Mouse (Mus musculus) gastrocnemius, adult 8-10 months (tissue): ENCODE measurements around the gene Slc22a23. TPM values are rescaled to one million over a fixed set of nuclear protein-coding genes. Genes with fewer than 3 reads are reported as not detected.

ENCODE experiments used
- DNase-seq, 2 experiments: peaks; one replicate each; pipeline ENCODE4 v3.0.0; 2022; ENCODE audit warnings: low spot score in 2 of 2
- total RNA-seq, 4 experiments: library from RNA; stranded (reverse); gene quantifications; 2 replicates each; pipeline ENCODE4 v1.2.4; 2022

Slc22a23 gene
- total RNA-seq, 4 experiments from 2014 or later, result 6.1 to 12.3 (median 8.7) TPM

GRCm38 (mm10) chr13:34134276-34134675 is 210.7 kb downstream of the Slc22a23 start:
- no peak for DNase-seq

GRCm38 (mm10) chr13:34133326-34134071 is 211.5 kb downstream of the Slc22a23 start:
- no peak for DNase-seq

- no peak for DNase-seq
Observed at GRCm38 (mm10) chr13:34132875-34133274, 212.1 kb downstream of the Slc22a23 start.

- DNase-seq, result no peak
Observed at GRCm38 (mm10) chr13:34132299-34132698, 212.7 kb downstream of the Slc22a23 start.

- DNase-seq, result no peak
Observed at GRCm38 (mm10) chr13:34131708-34132060, 213.3 kb downstream of the Slc22a23 start.

GRCm38 (mm10) chr13:34131011-34131707 is 213.8 kb downstream of the Slc22a23 start:
- no peak for DNase-seq

GRCm38 (mm10) chr13:34130226-34130731 is 214.7 kb downstream of the Slc22a23 start, which contains the start of gene Tubb2b:
Gene Tubb2b, minus strand, starts transcription at chr13:34130466.
- no peak for DNase-seq

GRCm38 (mm10) chr13:34129485-34130225 is 215.3 kb downstream of the Slc22a23 start:
- no peak for DNase-seq

Other genes with a start within 250 kb of the Slc22a23 start
- gene Tubb2b, start 214.7 kb downstream of the Slc22a23 start, total RNA-seq, result 1 to 10 TPM in 2 of 4 experiments, under 1 TPM in 2; 0.63 to 1.8 (median 1.3) TPM
- 10 to 100 TPM; 13.9 to 19.7 (median 16.9) TPM for gene Psmg4, start 182.2 kb downstream of the Slc22a23 start, total RNA-seq